8 mouse cellular contexts compared by ENCODE assay signal in genomic region chr8:47693119-47693518, GRCm38 (mm10). TPM values are rescaled to one million over a fixed set of nuclear protein-coding genes. Genes with fewer than 3 reads are reported as not detected.
DNase-seq lines count a peak whose midpoint lies in the region; ATAC-seq lines count a peak whose summit lies in the region.

No protein-coding gene starts in this region.

- peak; percentile 75 for DNase-seq in frontal cortex, postnatal 25 days (ENCODE audit: low spot score in 2 of 2)
- peak; percentile 56 for DNase-seq in Muller cell, postnatal 12 days (ENCODE audit: inconsistent ontology term)
- DNase-seq in cerebellum, adult 18-20 months, result peak; percentile 76 to 83
- peak; percentile 55 for DNase-seq in left cerebral cortex, adult 11 months (ENCODE audit: low spot score)
- DNase-seq in spleen, postnatal 4 days (ENCODE audit: low spot score in 2 of 2), result peak; percentile 68 to 91

- no peak for ATAC-seq in frontal cortex, adult (ENCODE audit: low TSS enrichment)
- ATAC-seq in granulocyte monocyte progenitor cell, adult 5-6 weeks (replicated peaks; ENCODE audit: poor library complexity, severe bottlenecking), result peak; percentile 36; the same call in 1 of the 2 replicates
- peak; percentile 54; the same call in 1 of the 2 replicates for ATAC-seq in monocyte, adult 5-6 weeks (replicated peaks; ENCODE audit: insufficient number of reproducible peaks, low FRiP score, low TSS enrichment, poor library complexity, severe bottlenecking)

RNA-seq across cellular contexts. Expression of gene Ing2, which starts 17.8 kb away (rescaled TPM):
- total RNA-seq in granulocyte monocyte progenitor cell, adult 5-6 weeks (2014; fragmentation: Nextera tagmentation), result 22.9 and 34.9 TPM in 2 replicates
- 48.6 and 52.0 TPM in 2 replicates for total RNA-seq in granulocyte monocyte progenitor cell, adult 5-6 weeks (2017)
- 32.9 to 78.1 TPM (median 39.0 TPM) in 3 replicates for total RNA-seq in monocyte, adult 5-6 weeks (2017)

RNA-seq across cellular contexts. Expression of gene Cdkn2aip, which starts 20.6 kb away (rescaled TPM):
- total RNA-seq in granulocyte monocyte progenitor cell, adult 5-6 weeks (2014; fragmentation: Nextera tagmentation), result 13.2 and 13.9 TPM in 2 replicates
- 19.7 and 26.5 TPM in 2 replicates for total RNA-seq in granulocyte monocyte progenitor cell, adult 5-6 weeks (2017)
- 33.0 to 35.9 TPM (median 35.4 TPM) in 3 replicates for total RNA-seq in monocyte, adult 5-6 weeks (2017)
